Mouse (Mus musculus) stomach, embryonic 16.5 days (tissue): ENCODE data around the gene Adamtsl4. TPM values are rescaled to one million over a fixed set of nuclear protein-coding genes. Genes with fewer than 3 reads are reported as not detected.

Experiments used
- microRNA-seq: library from miRNA; unstranded; fragments of <30 nt; microRNA quantifications from one replicate; pipeline ENCODE4, GENCODE M21; 2016
- polyA plus RNA-seq: library from polyadenylated mRNA; unstranded; fragments of >200 nt; fragmentation: Nextera tagmentation; extraction: Ambion mirVana; gene quantifications from 2 replicates; pipeline ENCODE4 v1.2.1, GENCODE M21; 2015

Adamtsl4 gene
- polyA plus RNA-seq, 1 experiment from 2014 or later = 13.3 TPM

Small RNAs within 50 kb of the gene (microRNA-seq; reads per million reads assigned to microRNA genes)
- not detected for gene Mir7014

Other genes with a start within 250 kb of the Adamtsl4 start
- gene Ctsk, start 188.7 kb downstream of the Adamtsl4 start, polyA plus RNA-seq = 15.6 and 16.7 TPM in 2 replicates
- 28.9 and 32.4 TPM in 2 replicates for gene Ctss, start 161.1 kb downstream of the Adamtsl4 start, polyA plus RNA-seq
- not detected in 2 replicates for gene Hormad1, start 128.2 kb downstream of the Adamtsl4 start, polyA plus RNA-seq
- gene Golph3l, start 99.0 kb downstream of the Adamtsl4 start, polyA plus RNA-seq = 37.4 and 39.5 TPM in 2 replicates
- 70.3 and 73.0 TPM in 2 replicates for gene Ensa, start 62.9 kb downstream of the Adamtsl4 start, polyA plus RNA-seq
- gene Mcl1, start 29.1 kb downstream of the Adamtsl4 start, polyA plus RNA-seq = 16.5 and 20.5 TPM in 2 replicates
- gene Ecm1, start 51.7 kb upstream of the Adamtsl4 start, polyA plus RNA-seq = 110 and 228 TPM in 2 replicates
- 48.1 and 52.1 TPM in 2 replicates for gene Tars2, start 72.3 kb upstream of the Adamtsl4 start, polyA plus RNA-seq
- 18.8 and 20.3 TPM in 2 replicates for gene Rprd2, start 130.9 kb upstream of the Adamtsl4 start, polyA plus RNA-seq
- 41.1 and 44.8 TPM in 2 replicates for gene Prpf3, start 168.0 kb upstream of the Adamtsl4 start, polyA plus RNA-seq
- 290 and 321 TPM in 2 replicates for gene Mrps21, start 183.6 kb upstream of the Adamtsl4 start, polyA plus RNA-seq
- 3.8 and 5.2 TPM in 2 replicates for gene Ciart, start 194.3 kb upstream of the Adamtsl4 start, polyA plus RNA-seq
- 28.8 and 30.0 TPM in 2 replicates for gene BC028528, start 204.1 kb upstream of the Adamtsl4 start, polyA plus RNA-seq
- gene Aph1a, start 206.1 kb upstream of the Adamtsl4 start, polyA plus RNA-seq = 33.9 and 34.6 TPM in 2 replicates
- gene Car14, start 216.8 kb upstream of the Adamtsl4 start, polyA plus RNA-seq = 2.4 and 2.9 TPM in 2 replicates
- 156 and 167 TPM in 2 replicates for gene Anp32e, start 241.3 kb upstream of the Adamtsl4 start, polyA plus RNA-seq